Mouse (Mus musculus) gastrocnemius, adult 2 months (tissue): ENCODE measurements around the gene Iba57. TPM values are rescaled to one million over a fixed set of nuclear protein-coding genes. Genes with fewer than 3 reads are reported as not detected.

ENCODE experiments used
- DNase-seq: peaks from one replicate; pipeline ENCODE4 v3.0.0; 2022
- H3K27ac ChIP-seq: fragments of 200-600 bp; 2 replicates; pipeline ENCODE4 v1.8.1; 2022; ENCODE audit warnings: mild to moderate bottlenecking
- H3K4me3 ChIP-seq: fragments of 200-600 bp; 2 replicates; pipeline ENCODE4 v1.8.1; 2022; ENCODE audit warnings: mild to moderate bottlenecking, moderate library complexity
- CTCF ChIP-seq: fragments of 200-600 bp; IDR thresholded peaks from 2 replicates; pipeline ENCODE4 v1.8.1; 2022; ENCODE audit warnings: antibody characterized with exemption, mild to moderate bottlenecking, moderate library complexity
- intact Hi-C: fragments of 180-260 bp; cut with DNase I; formaldehyde crosslinking; loops from one replicate; pipeline ENCODE4 v1.15.1; 2025
- total RNA-seq, 2 experiments: library from RNA; stranded (reverse); gene quantifications; 2 replicates each; pipeline ENCODE4 v1.2.3; 2021

Iba57 gene
- total RNA-seq, 2 experiments from 2014 or later = 6.7 to 9.3 TPM

DNA sequence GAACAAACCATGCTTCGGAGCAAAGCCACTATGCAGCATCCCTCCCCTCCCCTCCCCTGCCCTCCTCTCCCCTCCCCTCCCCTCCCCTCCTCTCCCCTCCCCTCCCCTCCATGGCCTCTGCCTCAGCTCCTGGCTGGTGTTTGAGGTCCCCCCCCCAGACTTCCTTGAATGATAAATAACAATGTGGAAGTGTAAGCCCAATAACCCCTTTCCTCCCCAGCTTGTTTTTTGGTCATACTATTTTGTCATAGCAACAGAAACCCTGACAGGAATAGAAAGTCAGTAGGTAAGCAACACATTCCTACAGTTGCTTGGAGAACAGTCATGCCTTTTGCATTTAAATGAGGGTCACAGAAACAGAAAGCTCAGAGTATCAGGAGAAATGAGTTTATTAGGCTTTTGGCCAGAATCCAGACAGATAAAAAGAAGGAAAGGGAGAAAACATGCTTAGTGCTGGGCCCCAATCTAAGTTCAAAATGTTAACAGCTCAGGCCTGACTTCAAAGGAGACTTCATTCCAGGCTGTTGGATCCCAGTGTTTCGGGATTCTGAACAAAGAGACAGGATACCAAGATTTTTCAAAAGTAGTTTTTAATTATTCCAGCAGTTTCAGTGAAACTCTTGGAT, 2.2 kb upstream of the Iba57 start:
- Histone ChIP-seq H3K4me3 (no peak overlapping the region), H3K27ac (no peak overlapping the region)
- intact Hi-C loops = no loop called here
- DNase-seq = no peak
- TF ChIP-seq CTCF = no peak

DNA sequence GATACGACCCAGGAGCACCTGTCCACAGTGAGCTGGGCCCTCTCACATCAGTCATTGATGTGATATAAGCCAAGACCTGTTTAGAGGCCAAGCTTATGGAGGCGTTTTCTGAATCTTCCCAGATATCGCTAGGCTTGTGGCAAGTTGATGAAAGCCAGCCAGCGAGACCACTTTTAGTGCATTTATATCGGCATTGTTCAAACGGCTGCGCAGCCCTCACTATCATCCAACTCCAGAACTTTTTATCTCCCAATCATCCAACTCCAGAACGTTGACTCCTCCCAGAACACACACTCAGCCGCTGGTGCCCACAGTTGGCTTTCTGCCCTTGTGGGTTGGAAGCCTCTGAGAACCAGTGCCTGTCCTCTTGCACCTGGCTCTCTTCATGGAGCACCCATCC, 845 bp upstream of the Iba57 start:
- intact Hi-C loops = no loop called here
- peak overlapping the region; percentile 99 for H3K27ac ChIP-seq
- H3K4me3 ChIP-seq = peak overlapping the region; percentile 76
- no peak for TF ChIP-seq CTCF
- DNase-seq = no peak

DNA sequence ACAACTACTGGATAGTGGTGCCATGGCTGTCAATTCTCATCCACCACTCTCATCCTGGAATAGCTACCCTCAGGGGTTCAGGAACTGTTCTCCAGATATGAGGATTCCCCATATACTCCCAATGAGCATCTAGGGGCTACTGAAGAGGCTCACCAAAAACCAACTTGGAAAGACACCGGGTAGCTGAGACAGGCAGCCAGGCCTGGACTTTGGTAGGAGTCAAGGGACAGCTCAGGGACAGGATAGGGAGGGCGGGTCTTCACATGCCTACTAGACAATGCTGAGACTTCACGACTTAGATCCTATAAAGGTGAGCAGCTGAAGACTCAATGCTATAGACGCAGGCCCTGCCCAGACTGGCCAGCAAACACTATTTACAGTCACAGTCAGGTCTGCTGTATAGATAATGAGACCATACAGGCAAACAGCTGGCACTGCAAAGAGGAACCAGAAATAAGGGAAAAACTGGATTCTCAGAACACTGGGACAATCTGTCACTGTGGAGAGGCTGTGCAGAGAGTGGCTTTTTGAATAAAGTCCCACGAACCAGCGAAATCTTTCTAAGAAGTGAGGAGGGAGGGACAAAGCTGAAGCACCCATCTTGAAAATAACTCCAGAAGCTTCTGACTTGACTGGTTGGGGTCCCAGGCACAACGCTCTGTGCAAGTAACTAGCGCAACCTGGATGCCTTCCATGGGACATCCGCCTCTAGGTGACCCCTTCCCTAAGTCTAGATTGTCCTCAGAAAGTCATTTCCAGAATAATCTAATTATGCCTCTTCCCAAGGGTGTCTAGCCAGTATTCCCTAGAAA, 890 bp downstream of the Iba57 start:
- TF ChIP-seq CTCF = no peak
- peak overlapping the region; percentile 99 for H3K27ac ChIP-seq
- H3K4me3 ChIP-seq = peak overlapping the region; percentile 76
- DNase-seq = no peak
- intact Hi-C loops = loop anchor here (1.0 kb wide), 1 partner anchor 24 kb away; no protein-coding TSS in a partner anchor

DNA sequence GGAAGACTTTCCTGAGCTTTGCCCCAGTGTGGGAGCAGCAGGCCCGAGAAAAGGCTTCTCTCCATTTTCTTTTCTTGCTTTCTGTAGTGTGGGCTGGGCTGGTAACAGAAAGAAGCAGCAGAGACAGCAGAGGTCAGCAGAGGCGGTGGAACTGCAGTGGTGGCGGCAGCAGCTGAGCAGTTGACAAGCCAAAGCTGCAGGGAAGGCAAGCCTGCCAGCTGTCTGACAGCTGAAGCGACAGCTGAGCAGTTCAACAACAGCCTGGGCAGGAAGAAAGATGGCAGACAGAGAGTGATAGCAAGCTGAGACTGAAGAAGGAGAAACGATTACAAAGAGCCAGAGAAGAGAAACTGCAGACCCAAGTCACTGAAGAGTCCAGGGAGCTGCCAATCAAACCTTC, 2.1 kb downstream of the Iba57 start:
- peak; percentile 46 for TF ChIP-seq CTCF
- peak; percentile 81 for DNase-seq
- Histone ChIP-seq H3K27ac (peak overlapping the region; percentile 99), H3K4me3 (peak overlapping the region; percentile 38)
- intact Hi-C loops = loop anchor here (1.0 kb wide), 1 partner anchor 22 kb away; the partner anchor contains the start of gene Gjc2

DNA sequence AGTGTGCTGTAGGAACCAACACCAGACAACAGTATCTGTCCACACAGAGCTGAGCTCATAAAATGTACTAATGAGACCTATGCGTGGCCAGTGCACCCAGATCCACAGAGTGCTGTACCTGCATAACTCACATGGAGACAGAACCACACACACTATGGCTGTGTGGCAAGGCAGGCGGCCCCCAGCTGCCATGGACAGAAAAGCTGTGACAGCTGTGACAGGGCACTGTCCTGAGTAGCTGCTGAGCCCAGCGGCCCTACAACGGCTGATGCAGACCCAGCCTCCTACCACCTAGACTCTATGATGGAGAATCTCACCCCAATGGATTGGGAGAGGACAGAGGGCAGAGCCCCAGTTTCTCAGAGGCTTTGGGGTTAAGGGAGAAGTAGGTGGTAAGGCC, 4.0 kb downstream of the Iba57 start:
- peak; percentile 12 for DNase-seq
- TF ChIP-seq CTCF = no peak
- intact Hi-C loops = no loop called here
- Histone ChIP-seq H3K27ac (no peak overlapping the region), H3K4me3 (no peak overlapping the region)

DNA sequence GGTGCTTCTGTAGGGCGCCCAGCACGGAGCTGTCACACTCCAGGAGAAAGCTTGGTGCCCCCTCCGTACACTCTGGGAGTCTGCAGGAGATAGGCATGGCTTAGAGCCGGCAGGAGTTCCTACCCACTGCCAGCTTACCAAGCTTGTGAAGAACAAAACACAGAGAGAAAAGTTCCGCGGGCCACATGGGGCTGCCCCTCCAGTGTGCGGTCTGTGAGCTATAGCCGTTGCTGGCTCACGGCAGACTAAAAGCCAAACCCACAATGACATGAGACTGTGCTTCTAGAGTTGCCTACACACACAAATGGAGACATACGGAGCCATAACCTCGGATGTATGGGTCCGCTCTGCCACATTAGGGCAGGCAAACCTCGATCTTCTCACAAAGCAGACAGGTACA, 4.4 kb downstream of the Iba57 start:
- intact Hi-C loops = no loop called here
- H3K4me3 ChIP-seq = no peak overlapping the region
- TF ChIP-seq CTCF = no peak
- no peak overlapping the region for H3K27ac ChIP-seq
- DNase-seq = peak; percentile 20

DNA sequence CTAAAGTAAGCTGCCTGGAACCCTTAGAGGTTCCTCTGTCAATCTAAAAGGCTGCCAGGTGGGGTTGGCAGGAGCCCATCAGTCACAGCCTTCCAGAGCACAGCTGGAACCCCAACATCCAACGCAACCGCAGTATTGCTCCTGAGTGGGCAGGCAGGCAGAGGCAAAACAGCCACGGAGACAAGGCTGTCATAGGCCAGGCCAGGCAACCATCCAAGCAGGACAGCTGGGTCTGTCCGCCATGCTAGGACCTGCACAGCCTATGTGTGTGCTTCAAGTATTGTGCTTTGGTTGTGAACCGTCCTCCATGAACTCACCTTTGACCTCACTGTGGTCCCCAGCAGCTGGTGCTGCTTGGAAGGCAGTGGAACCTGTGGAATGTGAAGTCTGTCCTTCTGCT, 7.6 kb downstream of the Iba57 start:
- no peak for DNase-seq
- Histone ChIP-seq H3K27ac (no peak overlapping the region), H3K4me3 (no peak overlapping the region)
- no peak for TF ChIP-seq CTCF
- intact Hi-C loops = no loop called here

DNA sequence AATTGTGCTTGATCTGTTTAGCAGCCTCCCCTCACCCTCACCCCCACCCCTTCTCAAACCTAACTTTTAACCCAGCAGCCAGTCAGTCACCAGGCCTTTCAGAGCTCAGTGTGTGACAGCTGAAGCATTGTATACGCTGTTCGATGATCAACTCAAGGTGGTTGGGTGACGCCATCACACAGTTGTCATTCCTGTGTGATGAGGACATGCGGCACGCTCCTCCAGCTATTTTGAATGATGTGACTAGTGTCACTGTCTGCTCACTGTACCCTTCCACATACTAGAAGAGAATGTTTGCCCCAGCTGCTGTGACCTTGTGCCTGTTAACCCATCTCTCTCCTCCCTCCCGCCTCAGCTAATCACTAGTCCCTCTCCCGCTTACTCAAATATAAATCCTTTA, 9.3 kb downstream of the Iba57 start:
- intact Hi-C loops = no loop called here
- no peak for DNase-seq
- no peak for TF ChIP-seq CTCF
- Histone ChIP-seq H3K27ac (peak overlapping the region; percentile 35), H3K4me3 (no peak overlapping the region)

DNA sequence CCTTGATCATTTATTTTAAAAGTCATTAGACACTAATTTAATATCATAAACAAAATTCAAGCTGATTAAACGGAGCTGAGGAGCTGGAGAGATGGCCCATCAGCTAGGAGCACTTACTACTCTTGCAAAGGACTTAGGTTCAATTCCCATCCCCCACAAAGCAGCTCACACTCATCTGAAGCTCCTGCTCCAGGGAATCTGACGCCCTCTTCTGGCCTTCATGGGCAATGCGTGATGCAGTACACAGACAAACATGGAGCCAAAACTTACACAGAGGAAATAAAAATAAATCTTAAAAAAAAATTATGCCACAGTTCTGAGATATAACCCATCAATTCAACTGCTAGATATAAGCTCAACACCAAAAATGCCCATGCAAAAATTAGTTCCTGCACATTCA, 11.8 kb downstream of the Iba57 start:
- no peak overlapping the region for H3K4me3 ChIP-seq
- intact Hi-C loops = no loop called here
- peak; percentile 14 for DNase-seq
- no peak overlapping the region for H3K27ac ChIP-seq
- peak; percentile 39 for TF ChIP-seq CTCF

DNA sequence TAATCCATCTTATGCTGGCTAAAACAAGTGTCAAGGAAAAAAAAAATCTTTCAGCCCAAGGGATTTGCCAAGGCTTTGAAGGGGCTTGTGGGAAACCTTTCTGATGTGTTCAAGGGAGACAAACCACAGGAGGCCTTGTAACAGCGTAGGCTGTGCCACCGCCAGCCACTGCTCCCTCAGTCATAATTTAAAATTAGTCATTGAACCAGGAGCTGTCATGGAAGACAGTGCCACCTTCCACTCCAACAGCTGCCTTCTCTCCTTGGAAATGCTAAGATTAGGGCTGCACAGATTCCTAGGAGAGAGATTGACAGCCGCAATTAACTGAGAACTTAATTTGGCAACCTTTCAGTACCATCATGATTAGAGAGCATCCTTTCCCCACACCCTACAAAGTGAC, 14.2 kb downstream of the Iba57 start:
- Histone ChIP-seq H3K4me3 (no peak overlapping the region), H3K27ac (no peak overlapping the region)
- no peak for TF ChIP-seq CTCF
- intact Hi-C loops = no loop called here
- DNase-seq = peak; percentile 14

DNA sequence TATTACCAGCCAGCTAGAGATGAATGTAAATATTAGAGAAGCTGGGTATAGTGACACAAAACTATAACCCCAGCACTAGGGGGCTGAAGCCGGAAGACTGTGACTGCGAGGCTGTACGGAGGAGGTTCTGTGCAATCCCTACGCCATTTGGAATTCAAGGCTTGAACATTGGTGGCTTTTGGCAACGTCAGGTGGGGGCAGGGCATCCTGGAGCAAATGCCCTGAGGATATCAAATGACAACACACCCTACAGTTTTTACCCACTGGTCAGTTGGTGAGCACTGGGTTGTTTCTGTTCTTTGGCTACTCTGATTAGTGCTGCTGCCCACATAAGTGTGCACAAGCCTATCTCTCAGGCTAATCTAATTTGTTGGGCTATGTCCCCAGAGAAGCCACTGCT, 20.6 kb downstream of the Iba57 start:
- Histone ChIP-seq H3K4me3 (no peak overlapping the region; the same call in 1 of the 2 replicates), H3K27ac (peak overlapping the region; percentile 99)
- peak; percentile 64 for DNase-seq
- intact Hi-C loops = no loop called here
- no peak for TF ChIP-seq CTCF

DNA sequence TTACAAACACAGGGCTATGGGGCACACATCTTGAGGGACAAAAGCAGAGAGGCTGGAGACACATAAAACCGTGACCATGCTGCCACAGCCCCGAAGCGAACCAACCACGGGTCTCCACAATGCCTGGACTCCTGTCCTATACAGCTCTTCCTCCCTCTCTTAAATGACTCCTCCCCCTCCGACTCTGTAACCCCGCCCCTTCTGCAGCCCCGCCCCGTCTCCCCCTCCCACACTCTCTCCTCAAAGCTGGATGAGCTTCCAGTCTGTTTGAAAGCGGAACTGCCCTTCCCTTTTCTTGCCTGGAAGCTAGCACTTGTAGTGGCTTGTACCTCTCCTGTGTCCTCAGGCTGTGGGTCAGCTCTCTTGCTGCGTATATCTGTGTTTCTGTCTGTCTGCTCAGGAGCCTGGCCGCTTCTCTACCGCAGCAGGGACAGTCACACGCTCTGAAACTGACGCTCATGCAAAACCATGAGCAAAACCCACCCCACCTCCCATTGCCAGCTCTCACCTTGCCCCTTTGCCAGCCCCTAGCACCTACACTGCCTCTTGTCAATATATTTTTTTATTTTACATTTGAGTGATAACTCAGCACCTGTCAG, 21.7 kb downstream of the Iba57 start:
- DNase-seq = peak; percentile 52
- H3K4me3 ChIP-seq = peak overlapping the region; percentile 55
- H3K27ac ChIP-seq = peak overlapping the region; percentile 99
- no peak for TF ChIP-seq CTCF
- intact Hi-C loops = no loop called here
